Comparison of ENCODE assay signal across 8 mouse cellular contexts in the genomic region with DNA sequence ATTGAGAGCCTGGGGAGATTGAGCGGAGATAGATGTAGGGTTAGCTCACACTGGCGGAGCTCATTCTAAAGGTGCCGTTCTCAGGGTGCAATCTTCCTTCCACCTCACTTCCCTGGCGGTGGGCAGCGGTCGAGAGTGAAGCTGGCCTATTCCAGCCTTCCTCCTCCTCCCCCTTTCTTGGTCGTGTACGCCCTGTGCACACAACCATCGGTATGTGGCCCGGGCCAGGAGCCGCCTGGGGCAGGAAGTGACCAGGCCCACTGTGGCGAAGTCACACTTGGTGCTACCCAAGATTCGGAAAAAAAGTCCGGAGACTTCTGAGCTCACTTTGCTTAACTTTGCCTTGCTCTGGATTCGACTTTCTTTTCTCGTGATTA. TPM values are rescaled to one million over a fixed set of nuclear protein-coding genes. Genes with fewer than 3 reads are reported as not detected.
DNase-seq lines count a peak whose midpoint lies in the region; ATAC-seq and TF ChIP-seq lines count a peak whose summit lies in the region.

No protein-coding gene starts in this region.

- peak overlapping the region; percentile 97 for H3K9ac ChIP-seq in limb, embryonic 12.5 days (replicated peaks)
- H3K9ac ChIP-seq in midbrain, embryonic 12.5 days (replicated peaks) = peak overlapping the region; percentile 96

- no peaks in the 10 kb centered on the region for H3K36me3 ChIP-seq in limb, embryonic 12.5 days
- no peaks in the 10 kb centered on the region for H3K36me3 ChIP-seq in midbrain, embryonic 12.5 days
- H3K36me3 ChIP-seq in small intestine, adult 2 months (ENCODE audit: control insufficient read depth, insufficient read depth, low read length) = no peaks in the 10 kb centered on the region

- TF ChIP-seq CTCF in small intestine, adult 2 months (IDR thresholded peaks at IDR 0.05; ENCODE audit: extremely low read depth, insufficient read length, insufficient replicate concordance, low read depth, low read length) = no peak

- H3K4me3 ChIP-seq in limb, embryonic 12.5 days (replicated peaks) = peak overlapping the region; percentile 93
- peak overlapping the region; percentile 94 for H3K4me3 ChIP-seq in midbrain, embryonic 12.5 days
- H3K4me3 ChIP-seq in small intestine, adult 2 months (ENCODE audit: low read depth, low read length) = peak overlapping the region; percentile 83

- DNase-seq in cerebellum, adult 11 months = peak; percentile 40
- DNase-seq in embryo, embryonic 11 days = peak; percentile 73
- DNase-seq in gastrocnemius, postnatal 25 days = peak; percentile 48

- peak overlapping the region; percentile 95 for H3K27ac ChIP-seq in limb, embryonic 12.5 days
- peak overlapping the region; percentile 95 for H3K27ac ChIP-seq in midbrain, embryonic 12.5 days (replicated peaks)
- peak overlapping the region; percentile 98 for H3K27ac ChIP-seq in small intestine, adult 2 months (ENCODE audit: insufficient read depth, low read depth, low read length)

- TF ChIP-seq POLR2A in small intestine, adult 2 months (IDR thresholded peaks at IDR 0.05; ENCODE audit: low read depth, low read length) = no peak; the same call in 1 of the 2 replicates

- under 1% methylated on average over 16 of the region's 16 CpGs for WGBS in limb, embryonic 12.5 days
- under 1% methylated on average over 16 of the region's 16 CpGs for WGBS in midbrain, embryonic 12.5 days
- 0% methylated on average over 16 of the region's 16 CpGs for WGBS in small intestine, adult 2 months

- no peaks in the 10 kb centered on the region for H3K9me3 ChIP-seq in limb, embryonic 12.5 days
- no peaks in the 10 kb centered on the region for H3K9me3 ChIP-seq in midbrain, embryonic 12.5 days

- no peaks in the 10 kb centered on the region for H3K27me3 ChIP-seq in limb, embryonic 12.5 days
- H3K27me3 ChIP-seq in midbrain, embryonic 12.5 days = no peaks in the 10 kb centered on the region
- H3K27me3 ChIP-seq in small intestine, adult 2 months (ENCODE audit: control insufficient read depth, insufficient read depth, low read length) = no peaks in the 10 kb centered on the region

- H3K4me2 ChIP-seq in limb, embryonic 12.5 days = peak overlapping the region; percentile 79
- H3K4me2 ChIP-seq in midbrain, embryonic 12.5 days (replicated peaks) = peak overlapping the region; percentile 89

- peaks cover 10% of the 10 kb centered on the region; the same call in 1 of the 2 replicates for H3K4me1 ChIP-seq in limb, embryonic 12.5 days (replicated peaks)
- peaks cover 20% of the 10 kb centered on the region for H3K4me1 ChIP-seq in midbrain, embryonic 12.5 days
- no peaks in the 10 kb centered on the region for H3K4me1 ChIP-seq in small intestine, adult 2 months (ENCODE audit: control insufficient read depth, insufficient read depth, insufficient read length, low read length)

- ATAC-seq in cerebellum, adult (ENCODE audit: insufficient number of reproducible peaks, low FRiP score, low TSS enrichment) = no peak
- peak; percentile 15 for ATAC-seq in inflammation-experienced regulatory T-cells, adult 6 months
- ATAC-seq in limb, embryonic 12.5 days (ENCODE audit: insufficient number of reproducible peaks, insufficient read depth, low FRiP score, low TSS enrichment, low read depth) = no peak
- 0 out of 2 replicates have a peak, but pooled peaks have one; percentile 3 for ATAC-seq in midbrain, embryonic 12.5 days (ENCODE audit: low FRiP score, low read depth)

RNA-seq across cellular contexts. Expression of a gene that starts 0.8 kb away (rescaled TPM):
- total RNA-seq in gastrocnemius, postnatal 25 days (2021) = 10 to 100 TPM; 35.0 to 39.6 TPM
- polyA plus RNA-seq in inflammation-experienced regulatory T-cells, adult 6 months (2017; shearing (Covaris generic)) = 100 to 1,000 TPM; 244 to 322 (median 274) TPM
- polyA plus RNA-seq in limb, embryonic 12.5 days (2016; fragmentation: Nextera tagmentation; extraction: Ambion mirVana) = 508 and 546 TPM in 2 replicates
- polyA plus RNA-seq in midbrain, embryonic 12.5 days (2016; fragmentation: Nextera tagmentation; extraction: Ambion mirVana) = 531 and 542 TPM in 2 replicates
- polyA plus RNA-seq in small intestine, adult 2 months (2012; rRNA removed) = 139 and 203 TPM in 2 replicates

RNA-seq across cellular contexts. Expression of a gene that starts 31.0 kb away (rescaled TPM):
- total RNA-seq in gastrocnemius, postnatal 25 days (2021) = 1 to 10 TPM; 2.9 to 3.1 TPM
- 1 to 10 TPM; 3.5 to 5.6 (median 5.2) TPM for polyA plus RNA-seq in inflammation-experienced regulatory T-cells, adult 6 months (2017; shearing (Covaris generic))
- 11.1 and 11.3 TPM in 2 replicates for polyA plus RNA-seq in limb, embryonic 12.5 days (2016; fragmentation: Nextera tagmentation; extraction: Ambion mirVana)
- 12.1 and 12.9 TPM in 2 replicates for polyA plus RNA-seq in midbrain, embryonic 12.5 days (2016; fragmentation: Nextera tagmentation; extraction: Ambion mirVana)
- polyA plus RNA-seq in small intestine, adult 2 months (2012; rRNA removed) = 4.2 and 5.3 TPM in 2 replicates

RNA-seq across cellular contexts. Expression of a gene that starts 54.4 kb away (rescaled TPM):
- not detected for total RNA-seq in gastrocnemius, postnatal 25 days (2021)
- polyA plus RNA-seq in inflammation-experienced regulatory T-cells, adult 6 months (2017; shearing (Covaris generic)) = under 1 TPM in 2 of 3 experiments, not detected in 1; 0.04 to 0.06 TPM
- polyA plus RNA-seq in limb, embryonic 12.5 days (2016; fragmentation: Nextera tagmentation; extraction: Ambion mirVana) = 0.01 and 0.06 TPM in 2 replicates
- polyA plus RNA-seq in midbrain, embryonic 12.5 days (2016; fragmentation: Nextera tagmentation; extraction: Ambion mirVana) = not detected in 2 replicates
- not detected in 2 replicates for polyA plus RNA-seq in small intestine, adult 2 months (2012; rRNA removed)

Comparison
In these comparisons a context has a peak if more than half of its experiments do, and no peak if none do; other contexts are left out.
1. ATAC-seq: peak in inflammation-experienced regulatory T-cells, adult 6 months (single experiment) and midbrain, embryonic 12.5 days (single experiment); none in cerebellum, adult (single experiment) and limb, embryonic 12.5 days (single experiment).
2. Peak in every context shown above with its lines, with median percentiles within 50 percentile points of each other: DNase-seq, H3K27ac ChIP-seq and H3K4me3 ChIP-seq.